Mouse (Mus musculus): ENCODE measurements at regions not wholly inside any gene's neighbourhood (a gene's known extent, or its start where the extent isn't known, plus 50 kb on each side); places are given as distances from the start of the nearest gene placed in this dataset.
A peak's percentile ranks its signal among the peaks of the same experiment; 100 is the strongest.

DNA sequence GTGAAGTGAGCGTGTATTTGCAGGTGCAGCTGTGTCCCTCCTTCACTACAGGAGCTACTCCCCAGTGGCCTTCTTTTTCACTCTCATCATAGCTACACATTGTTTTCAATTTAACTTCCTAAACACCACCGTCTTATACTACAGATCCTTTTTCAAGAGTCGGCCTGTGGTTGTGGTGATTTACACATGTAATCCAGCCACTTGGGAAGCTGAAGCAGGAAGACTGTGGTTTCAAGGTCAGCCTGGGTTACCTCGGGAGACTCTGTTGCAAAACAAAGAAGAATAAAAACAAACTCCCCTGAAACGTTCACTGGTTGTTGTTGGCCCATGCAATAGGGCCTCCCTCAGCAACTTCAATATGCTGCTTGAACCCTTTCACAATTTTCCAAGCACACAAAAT, 153.8 kb upstream of the Kcnh8 start:
- DNase-seq (ENCODE audit: low spot score in 2 of 2), result no peak

DNA sequence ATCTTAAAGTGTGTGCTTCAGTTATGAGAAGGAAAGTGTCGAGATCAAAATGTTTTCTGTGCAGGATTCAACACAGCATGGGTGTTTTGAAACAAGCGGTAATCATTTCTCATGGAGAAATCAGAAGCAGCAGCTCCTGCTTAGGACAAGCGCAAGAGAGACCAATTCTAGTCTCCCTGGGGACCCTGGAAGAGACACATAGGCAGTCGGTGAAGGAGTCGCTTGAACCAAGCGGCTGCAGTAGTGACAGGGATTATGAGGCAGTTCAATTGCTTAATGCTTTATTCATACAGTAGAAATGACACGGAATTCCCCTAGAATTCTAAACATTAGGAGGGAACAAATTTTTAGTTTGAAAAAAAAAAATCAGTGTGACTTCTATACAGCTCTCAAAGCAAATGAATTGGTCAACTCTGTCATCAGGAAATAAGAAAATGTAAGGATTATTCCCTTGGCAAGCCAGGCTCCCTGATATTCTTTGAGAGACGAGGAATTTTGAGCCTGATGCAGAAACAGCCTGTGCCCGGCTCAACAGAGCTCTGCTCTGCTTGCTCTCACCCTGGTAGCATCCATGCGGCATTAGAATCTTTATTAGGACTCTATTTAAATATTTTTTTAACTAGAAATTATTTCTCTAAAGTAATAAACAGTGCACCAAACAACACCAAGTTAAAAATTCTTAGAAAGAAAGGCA, 143.1 kb upstream of the Kcnh8 start:
- DNase-seq (ENCODE audit: low spot score in 2 of 2), result no peak

DNA sequence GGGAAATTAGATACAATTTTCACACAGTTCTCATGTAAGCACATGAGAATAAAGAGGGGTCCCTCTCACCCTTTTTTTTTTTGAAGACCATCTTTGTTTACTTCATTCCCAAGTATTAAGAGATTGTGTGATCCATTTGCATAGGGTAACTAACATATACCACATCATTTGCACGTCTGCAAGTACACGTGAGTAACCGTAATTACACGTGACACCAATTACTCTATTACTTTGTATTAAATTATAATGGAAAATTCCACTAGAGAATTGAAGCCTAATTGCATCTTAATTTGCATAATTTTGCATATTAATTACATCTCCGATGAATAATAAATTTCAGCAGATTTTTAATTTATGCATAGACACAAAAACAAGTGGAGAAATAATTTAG, 142.5 kb upstream of the Kcnh8 start:
- DNase-seq (ENCODE audit: low spot score in 2 of 2), result no peak

GRCm38 (mm10) chr17:52461264-52461663, 141.2 kb upstream of the Kcnh8 start:
- peak in 1 of 2 experiments; percentile 24 for DNase-seq (ENCODE audit: low spot score in 2 of 2)

DNA sequence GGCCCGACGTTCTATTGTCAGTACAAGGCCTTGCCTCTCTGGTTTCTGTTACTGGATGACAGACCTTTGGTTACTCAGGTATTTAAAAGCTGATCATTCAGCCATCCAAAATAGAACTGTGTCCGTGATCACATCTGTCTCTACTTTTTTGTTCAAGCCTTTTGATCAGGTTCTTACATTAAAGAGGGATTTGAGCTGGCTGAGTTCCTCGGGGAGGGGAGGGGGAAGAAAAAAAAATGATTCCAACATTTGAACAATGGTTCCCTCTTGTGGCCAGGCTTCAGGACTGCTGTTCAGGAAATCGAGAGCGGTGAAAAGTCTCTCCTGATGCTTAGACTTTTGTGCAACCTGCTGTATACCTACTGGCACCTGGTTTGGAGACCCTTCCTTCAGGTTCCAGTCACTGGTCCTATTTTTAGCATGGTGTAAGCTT, 140.8 kb upstream of the Kcnh8 start:
- peak; percentile 64 to 73 for DNase-seq (ENCODE audit: low spot score in 2 of 2)

GRCm38 (mm10) chr17:52462361-52462760, 140.1 kb upstream of the Kcnh8 start:
- no peak for DNase-seq (ENCODE audit: low spot score in 2 of 2)

- no peak for DNase-seq (ENCODE audit: low spot score in 2 of 2)
These were observed 134.0 kb upstream of the Kcnh8 start for GRCm38 (mm10) chr17:52468464-52468863.

- DNase-seq (ENCODE audit: low spot score in 2 of 2), result no peak
These were observed 123.0 kb upstream of the Kcnh8 start for GRCm38 (mm10) chr17:52479327-52480086.

GRCm38 (mm10) chr17:52480087-52480638, 122.3 kb upstream of the Kcnh8 start:
- no peak for DNase-seq (ENCODE audit: low spot score in 2 of 2)

- DNase-seq (ENCODE audit: low spot score in 2 of 2), result no peak
These were observed 95.7 kb upstream of the Kcnh8 start for GRCm38 (mm10) chr17:52506760-52507159.

GRCm38 (mm10) chr17:52530260-52530659, 72.2 kb upstream of the Kcnh8 start:
- DNase-seq (ENCODE audit: low spot score in 2 of 2), result no peak
